Mouse (Mus musculus) right cerebral cortex, postnatal 14 days (tissue): Measurements from ENCODE around the gene A430089I19Rik.
"Not testable (repeated sequence)": the region's sequence is repeated elsewhere in the genome, so short reads cannot be mapped to it uniquely, and the experiment has no call there.

Experiments
- DNase-seq: peaks from one replicate; pipeline ENCODE4 v3.0.0; 2022

A430089I19Rik gene

DNA sequence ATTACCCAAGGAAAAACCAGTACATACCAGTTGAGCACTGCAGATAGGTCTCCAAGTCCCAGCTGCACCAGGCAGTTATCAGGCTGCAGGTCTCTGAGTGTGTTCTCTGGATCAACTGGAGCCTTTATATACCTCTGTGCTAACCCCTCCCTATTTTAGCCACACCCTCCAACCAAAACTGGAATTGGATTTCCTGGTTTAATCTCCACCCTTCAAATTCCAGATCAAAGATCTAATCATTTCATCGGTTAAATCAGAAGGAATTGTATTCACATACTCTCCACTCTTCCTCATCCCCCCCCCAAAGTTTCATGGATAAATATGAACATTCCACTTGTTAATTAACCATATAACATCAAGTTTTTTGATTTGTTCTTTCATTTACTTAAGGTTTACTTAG, at the start of gene A430089I19Rik:
A430089I19Rik (minus strand) TSS at position 101 of the 400 bp plus-strand sequence.
- not testable (repeated sequence) for DNase-seq

GRCm38 (mm10) chr5:94339449-94339848, 32.9 kb upstream of the A430089I19Rik start, which contains the start of gene AA792892:
Gene AA792892 (plus strand): TSS chr5:94339749.
- DNase-seq: not testable (repeated sequence)

GRCm38 (mm10) chr5:94314135-94314534, 7.5 kb upstream of the A430089I19Rik start, which contains the start of gene Gm6502:
Gene Gm6502 (plus strand): TSS chr5:94314435.
- not testable (repeated sequence) for DNase-seq
